Mouse (Mus musculus) kidney, postnatal 14 days (tissue): ENCODE results near the gene Atmin.
A peak's percentile ranks its signal among the peaks of the same experiment; 100 is the strongest.

ENCODE experiments used
- DNase-seq: peaks from one replicate; pipeline ENCODE4 v3.0.0; 2022; ENCODE audit warnings: mixed read lengths

The Atmin gene

GRCm38 (mm10) chr8:116951778-116952177 lies 8.6 kb downstream of the Atmin start:
- DNase-seq = peak; percentile 22

DNA sequence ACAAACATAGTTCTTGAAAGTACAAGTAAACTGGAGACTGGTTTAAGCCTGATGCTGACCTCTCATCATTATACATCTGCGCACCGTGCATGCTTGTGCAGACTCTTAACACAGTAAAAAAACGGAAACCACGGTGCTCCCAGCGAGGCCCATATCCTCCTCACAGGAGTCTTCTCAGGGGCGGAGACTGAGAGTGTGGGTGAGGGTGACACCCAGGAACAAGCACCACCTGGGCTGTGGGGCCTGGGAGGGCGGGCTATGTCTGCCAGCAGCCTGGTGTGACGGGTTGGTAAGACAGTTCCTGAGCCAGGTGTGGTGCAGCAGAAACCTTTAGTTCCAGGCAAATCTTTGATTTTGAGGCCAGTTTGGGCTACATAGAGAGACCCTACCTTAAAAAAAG lies 9.2 kb downstream of the Atmin start:
- DNase-seq = no peak

- no peak for DNase-seq
Observed at GRCm38 (mm10) chr8:116954415-116954814, 11.2 kb downstream of the Atmin start.

- no peak for DNase-seq
Observed at GRCm38 (mm10) chr8:116969531-116969930, 26.3 kb downstream of the Atmin start.

DNA sequence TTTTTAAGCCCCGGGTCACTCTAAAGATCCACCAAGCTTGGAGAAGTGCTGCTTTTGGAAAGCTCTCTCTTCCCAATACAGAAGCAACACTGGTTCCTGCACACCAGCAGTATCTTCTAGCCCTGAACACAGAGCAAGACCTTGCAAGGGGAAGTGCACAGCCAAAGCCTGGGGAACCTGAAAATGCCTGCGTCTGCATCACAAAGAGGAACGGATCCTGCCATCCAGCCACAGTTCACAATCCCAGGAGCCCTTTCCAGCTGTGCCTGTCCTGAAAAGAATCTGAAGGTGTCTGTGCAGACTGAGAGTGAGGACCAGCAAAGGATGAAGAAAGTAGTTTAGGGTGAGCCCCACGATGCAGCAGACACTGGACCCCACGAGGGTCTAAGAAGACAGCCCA lies 31.9 kb downstream of the Atmin start:
- no peak for DNase-seq

- peak; percentile 41 for DNase-seq
Observed at GRCm38 (mm10) chr8:116975606-116976005, 32.4 kb downstream of the Atmin start.

DNA sequence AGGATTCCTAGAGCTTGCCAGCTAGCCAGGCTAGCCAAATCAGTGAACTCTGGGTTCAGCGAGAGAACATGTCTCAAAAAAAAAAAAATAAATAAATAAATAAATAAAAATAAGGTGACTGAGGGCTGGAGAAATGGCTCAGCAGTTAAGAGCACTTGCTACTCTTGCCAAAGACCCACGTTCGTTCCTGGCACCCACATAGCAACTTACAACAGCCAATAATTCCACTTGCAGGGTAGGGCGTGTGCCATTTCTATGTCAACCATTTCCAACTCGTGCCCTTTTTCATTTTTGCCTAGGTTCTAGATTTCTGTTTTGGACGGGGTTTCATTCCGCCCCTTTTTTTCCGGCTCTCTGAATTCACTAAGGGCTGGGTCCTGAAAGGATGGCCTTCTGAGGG lies 34.9 kb downstream of the Atmin start:
- DNase-seq = no peak

- DNase-seq = peak; percentile 99
Observed at GRCm38 (mm10) chr8:116978631-116979256, 35.6 kb downstream of the Atmin start, which contains the start of gene 1700030J22Rik. TSS of gene 1700030J22Rik (minus strand) at chr8:116978959.

- peak; percentile 73 for DNase-seq
Observed at GRCm38 (mm10) chr8:116980117-116980516, 36.9 kb downstream of the Atmin start.

- no peak for DNase-seq
Observed at GRCm38 (mm10) chr8:116989842-116990241, 46.6 kb downstream of the Atmin start.

DNA sequence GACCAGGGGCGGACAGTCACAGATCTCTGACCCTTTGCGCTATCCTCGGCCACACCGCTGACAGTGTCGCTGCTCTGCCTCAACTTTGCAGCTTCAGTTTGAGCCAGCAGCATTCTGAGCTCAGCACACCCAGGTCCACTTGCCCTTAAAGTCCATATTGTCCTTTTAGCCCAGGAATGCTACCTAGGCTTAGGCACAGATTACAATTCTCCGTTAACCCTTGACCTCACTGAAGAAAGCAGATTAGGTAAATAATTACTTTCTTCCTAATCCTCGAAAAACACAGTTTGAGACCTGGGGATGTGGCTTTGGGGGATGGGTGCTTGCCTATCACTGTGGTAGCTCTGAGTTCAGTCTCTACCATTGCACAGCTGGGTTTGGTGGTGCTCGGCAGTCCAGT lies 48.0 kb downstream of the Atmin start:
- DNase-seq = peak; percentile 25

DNA sequence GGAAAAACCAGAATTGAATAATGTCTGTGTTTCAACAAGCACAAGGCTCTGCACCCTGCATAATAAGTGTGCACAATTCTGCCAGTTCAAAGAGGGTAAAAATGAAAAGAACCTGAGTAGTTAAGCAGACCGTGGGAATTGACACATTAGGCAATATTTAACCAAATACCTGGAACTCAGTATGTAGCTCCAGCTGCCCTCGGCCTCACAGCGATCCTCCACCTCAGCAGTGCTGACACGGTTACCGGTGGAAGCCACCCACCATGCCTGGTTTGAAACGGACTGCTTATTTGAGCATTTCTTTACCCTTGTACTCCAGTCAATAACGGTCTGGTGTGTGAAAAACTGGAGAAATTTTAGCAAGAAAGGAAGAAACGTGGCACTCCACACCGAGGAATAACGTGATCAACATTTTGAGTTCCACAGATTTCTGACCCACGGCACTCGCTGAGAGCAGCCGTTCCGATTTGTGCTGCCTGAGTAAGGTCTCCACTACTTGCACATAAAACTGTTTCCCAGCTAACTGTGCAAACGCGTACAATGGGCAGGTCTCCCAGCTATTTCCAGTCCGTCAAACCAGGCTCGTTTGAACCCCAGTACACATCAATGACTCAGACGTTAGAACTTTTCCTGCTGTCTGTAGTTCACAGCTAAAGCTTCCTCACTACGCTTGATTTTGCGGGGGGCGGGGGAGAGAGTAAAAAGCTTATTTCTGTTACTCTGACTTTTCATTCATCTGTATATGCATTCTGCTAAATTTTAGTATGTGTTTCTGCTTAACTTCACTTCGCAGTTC lies 49.2 kb downstream of the Atmin start:
- DNase-seq = peak; percentile 79

DNA sequence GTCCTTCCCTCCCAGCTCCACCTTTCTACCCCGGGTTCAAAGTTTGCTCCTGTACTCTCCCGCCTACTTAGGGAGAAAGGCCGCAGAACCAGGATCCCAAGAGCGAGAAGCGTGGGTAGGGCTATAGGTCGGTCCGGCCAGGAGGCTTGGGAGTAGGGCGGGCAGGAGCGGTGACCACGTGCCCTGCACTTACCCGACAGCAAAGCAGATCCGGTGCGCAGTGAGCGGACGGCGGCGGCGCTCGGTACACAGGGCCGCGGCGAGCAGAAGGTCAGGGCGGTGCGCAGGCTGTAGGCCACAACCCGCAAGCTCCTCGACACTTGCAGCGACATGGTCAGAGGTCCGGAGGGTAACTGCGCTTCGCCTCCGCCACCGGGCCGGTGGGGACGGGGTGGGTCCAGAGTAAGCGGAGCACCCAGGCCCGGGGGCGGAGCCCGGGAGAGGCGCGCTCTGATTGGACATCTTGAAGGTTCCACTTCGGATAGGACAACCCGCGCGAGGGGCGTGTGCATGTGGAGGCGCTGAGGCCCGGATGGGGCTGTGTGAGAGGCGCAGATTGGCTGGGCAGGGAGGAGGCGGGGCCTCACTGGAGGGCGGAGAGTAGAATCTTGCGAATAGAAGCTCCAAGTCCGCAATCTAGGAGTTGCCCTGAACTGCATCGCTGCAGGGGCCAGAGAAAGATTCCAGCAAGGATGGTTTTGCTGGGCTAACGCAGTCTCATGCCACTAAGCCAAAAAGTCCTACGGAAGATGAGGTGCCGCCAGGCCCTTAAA lies 50.1 kb downstream of the Atmin start, which contains the start of gene Gcsh:
Gene Gcsh (minus strand): TSS at position 443 of the 773 bp plus-strand sequence.
- peak; percentile 100 for DNase-seq

GRCm38 (mm10) chr8:116994016-116994716 lies 51.0 kb downstream of the Atmin start:
- no peak for DNase-seq
